Mouse (Mus musculus) spleen, adult 2 months (tissue): ENCODE results near the gene Pacsin2.

Source experiments
- CTCF ChIP-seq: fragments of 200-500 bp; IDR thresholded peaks from 2 replicates; pipeline ENCODE4 v1.5.1; 2011; ENCODE audit warnings: mild to moderate bottlenecking, inconsistent platforms; ENCODE audit not compliant: insufficient read depth, insufficient read length, insufficient replicate concordance; ENCODE audit errors: extremely low read depth
- POLR2A ChIP-seq: fragments of 200-500 bp; IDR thresholded peaks from 2 replicates; pipeline ENCODE4 v1.6.1; 2011; ENCODE audit warnings: low read depth, low read length, inconsistent platforms

DNA sequence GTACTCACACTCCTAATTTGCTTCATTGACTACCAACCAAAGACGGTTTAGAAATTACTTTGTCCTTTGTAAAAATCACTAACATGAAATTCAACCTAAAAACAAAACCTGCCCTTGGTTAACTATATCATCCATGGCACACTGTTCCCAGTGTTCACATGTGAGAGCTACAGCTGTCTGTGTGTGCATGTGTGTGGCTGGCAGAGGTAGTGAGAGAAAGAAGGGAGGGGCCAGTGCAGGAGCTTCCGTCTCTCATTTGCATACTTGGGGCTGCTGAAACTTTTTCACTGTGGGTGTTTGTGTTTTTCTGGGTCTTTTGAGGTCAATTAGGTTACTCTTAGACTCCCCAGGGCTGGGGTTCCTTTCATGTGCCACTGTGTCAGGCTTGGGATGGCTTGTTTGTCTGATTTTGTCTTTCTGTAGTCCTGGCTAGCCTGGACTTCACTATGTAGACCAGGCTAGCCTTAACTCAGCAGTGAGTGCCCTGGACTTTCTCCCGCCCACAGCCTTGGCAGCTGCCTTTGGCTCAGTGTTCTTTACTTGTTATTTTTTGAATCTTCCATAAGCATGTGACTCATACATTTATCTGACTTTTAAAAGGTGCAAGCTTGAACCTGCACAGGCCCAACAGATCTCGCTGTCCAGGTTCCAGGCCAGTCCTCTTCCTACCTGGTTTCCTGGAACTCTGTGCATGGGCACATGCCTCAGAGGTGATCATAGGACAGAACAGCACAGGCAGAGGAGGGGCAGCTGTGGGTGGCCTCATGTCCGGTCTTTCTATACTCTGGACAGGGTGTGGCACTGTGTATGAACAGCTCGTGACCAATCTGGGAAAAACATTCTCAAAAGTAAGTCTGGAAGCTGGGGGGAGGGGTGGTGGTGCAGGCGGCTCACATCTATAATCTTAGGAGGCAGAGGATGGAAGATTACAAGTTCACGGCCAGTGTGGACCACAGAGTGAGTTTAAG lies 126.2 kb downstream of the Pacsin2 start:
- TF ChIP-seq CTCF (no peak), POLR2A (no peak)
